Mouse (Mus musculus) forebrain, embryonic 15.5 days (tissue): ENCODE data around the gene Cfap161. TPM values are rescaled to one million over a fixed set of nuclear protein-coding genes. Genes with fewer than 3 reads are reported as not detected.

Source experiments
- ATAC-seq: fragments of 200-750 bp; cut with Nextera tagmentation; replicated peaks from 2 replicates; pipeline ENCODE4 v1.8.0; 2017; ENCODE audit warnings: mild to moderate bottlenecking, moderate TSS enrichment, moderate library complexity
- H3K27ac ChIP-seq: fragments of 300-500 bp; sonication (generic); replicated peaks from 2 replicates; pipeline ENCODE4 v1.5.1; 2015; ENCODE audit warnings: mild to moderate bottlenecking, inconsistent platforms
- H3K27me3 ChIP-seq: fragments of 300-500 bp; sonication (generic); 2 replicates; pipeline ENCODE4 v1.6.1; 2015; ENCODE audit warnings: inconsistent platforms
- H3K36me3 ChIP-seq: fragments of 300-500 bp; sonication (generic); 2 replicates; pipeline ENCODE4 v1.6.1; 2015; ENCODE audit warnings: mild to moderate bottlenecking, inconsistent platforms
- H3K4me1 ChIP-seq: fragments of 300-500 bp; sonication (generic); 2 replicates; pipeline ENCODE4 v1.6.1; 2015; ENCODE audit warnings: inconsistent platforms
- H3K4me2 ChIP-seq: fragments of 300-500 bp; sonication (generic); replicated peaks from 2 replicates; pipeline ENCODE4 v1.6.1; 2015; ENCODE audit warnings: mild to moderate bottlenecking, inconsistent platforms
- H3K4me3 ChIP-seq: fragments of 300-500 bp; sonication (generic); 2 replicates; pipeline ENCODE4 v1.5.1; 2015; ENCODE audit warnings: mild to moderate bottlenecking, inconsistent platforms
- H3K9ac ChIP-seq: fragments of 300-500 bp; sonication (generic); replicated peaks from 2 replicates; pipeline ENCODE4 v1.6.1; 2015; ENCODE audit warnings: mild to moderate bottlenecking, inconsistent platforms
- H3K9me3 ChIP-seq: fragments of 300-500 bp; sonication (generic); 2 replicates; pipeline ENCODE4 v1.6.1; 2016; ENCODE audit warnings: inconsistent platforms
- WGBS: fragments of 180-500 bp; shearing (Covaris S2); methylation state at CpG from one replicate; pipeline ENCODE4 v1.1.7; 2015; ENCODE audit warnings: mixed read lengths; 5-methylcytosine and 5-hydroxymethylcytosine counted together
- polyA plus RNA-seq: library from polyadenylated mRNA; unstranded; fragments of >200 nt; fragmentation: Nextera tagmentation; extraction: Ambion mirVana; gene quantifications from 2 replicates; pipeline ENCODE4 v1.2.1, GENCODE M21; 2015

Cfap161 gene
- polyA plus RNA-seq, 1 experiment from 2014 or later = 1.5 TPM

- H3K4me3 ChIP-seq = no peak overlapping the region
- 92% methylated on average over 6 of the region's 6 CpGs for WGBS
- H3K9me3 ChIP-seq = no peaks in the 10 kb centered on the region
- no peaks in the 10 kb centered on the region for H3K27me3 ChIP-seq
- no peaks in the 10 kb centered on the region for H3K4me1 ChIP-seq
- no peak for ATAC-seq
- H3K36me3 ChIP-seq = no peaks in the 10 kb centered on the region
- no peak overlapping the region for H3K4me2 ChIP-seq
- no peak overlapping the region for H3K9ac ChIP-seq
- no peak overlapping the region for H3K27ac ChIP-seq
Observed at GRCm38 (mm10) chr7:83736341-83737115, 58.2 kb downstream of the Cfap161 start.

DNA sequence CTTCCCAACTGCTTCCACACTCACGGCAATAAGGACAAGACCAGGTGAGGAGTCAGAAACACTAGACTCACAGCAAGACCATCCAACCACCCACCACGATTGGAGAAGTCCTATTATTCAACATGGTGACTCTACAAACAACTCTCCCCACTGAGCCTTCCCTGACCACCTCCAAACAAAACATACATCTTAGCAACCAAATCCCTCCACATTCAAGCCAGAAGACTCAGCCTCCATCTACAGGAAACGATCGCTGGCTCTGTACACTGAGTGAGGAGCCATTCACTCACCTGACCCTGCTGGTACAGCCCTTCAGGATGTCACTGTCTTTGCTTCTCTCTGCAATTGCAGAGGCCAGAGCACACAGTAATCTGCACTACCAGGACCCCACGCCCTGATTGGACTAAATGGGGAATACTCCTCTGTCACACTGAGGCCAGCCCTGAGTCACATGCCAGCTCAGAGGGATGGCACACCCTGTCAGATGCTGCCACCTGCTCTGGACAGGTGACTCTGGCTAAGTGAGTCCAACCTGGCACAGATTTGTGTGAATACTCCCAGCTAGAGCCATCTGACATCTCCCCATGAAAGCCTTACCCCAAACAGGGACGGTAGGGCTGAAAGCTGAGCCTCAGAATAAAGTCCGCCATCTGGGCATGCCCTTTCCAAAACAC lies 59.4 kb downstream of the Cfap161 start:
- WGBS = 89% methylated on average over 7 of the region's 7 CpGs
- H3K4me1 ChIP-seq = no peaks in the 10 kb centered on the region
- no peaks in the 10 kb centered on the region for H3K36me3 ChIP-seq
- H3K4me3 ChIP-seq = no peak overlapping the region
- H3K4me2 ChIP-seq = no peak overlapping the region
- H3K27ac ChIP-seq = no peak overlapping the region
- H3K9ac ChIP-seq = no peak overlapping the region
- ATAC-seq = no peak
- H3K27me3 ChIP-seq = no peaks in the 10 kb centered on the region
- H3K9me3 ChIP-seq = no peaks in the 10 kb centered on the region

- H3K9me3 ChIP-seq = no peaks in the 10 kb centered on the region
- H3K27me3 ChIP-seq = no peaks in the 10 kb centered on the region
- H3K9ac ChIP-seq = no peak overlapping the region
- H3K4me3 ChIP-seq = no peak overlapping the region
- no peak overlapping the region for H3K27ac ChIP-seq
- H3K4me1 ChIP-seq = no peaks in the 10 kb centered on the region
- H3K4me2 ChIP-seq = no peak overlapping the region
- H3K36me3 ChIP-seq = no peaks in the 10 kb centered on the region
- 61% methylated on average over 6 of the region's 6 CpGs for WGBS
- no peak for ATAC-seq
Observed at GRCm38 (mm10) chr7:83734671-83735082, 60.0 kb downstream of the Cfap161 start.

DNA sequence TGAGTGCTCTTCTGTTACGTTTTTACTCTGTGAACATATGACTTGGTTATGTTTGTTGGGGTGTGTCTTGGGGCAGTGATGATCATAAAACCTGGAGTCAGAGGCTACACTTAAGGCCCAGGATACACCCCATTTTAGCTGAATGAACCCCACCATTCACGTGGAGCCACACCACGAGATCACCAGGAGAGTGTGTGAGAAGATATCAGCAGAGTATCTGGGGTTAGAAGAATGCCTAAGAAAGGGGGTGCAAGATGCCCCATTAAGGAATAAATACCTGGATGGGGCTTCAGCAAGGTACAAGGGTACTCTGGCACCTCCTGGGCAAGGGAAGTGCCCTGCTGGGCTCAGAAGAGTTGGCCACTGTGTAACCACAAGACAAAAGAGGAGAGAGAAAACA lies 60.4 kb downstream of the Cfap161 start:
- Histone ChIP-seq H3K4me3 (no peak overlapping the region), H3K27ac (no peak overlapping the region), H3K4me1 (no peaks in the 10 kb centered on the region), H3K9ac (no peak overlapping the region), H3K4me2 (no peak overlapping the region), H3K27me3 (no peaks in the 10 kb centered on the region), H3K36me3 (no peaks in the 10 kb centered on the region), H3K9me3 (no peaks in the 10 kb centered on the region)
- 96% methylated on average over 3 of the region's 3 CpGs for WGBS
- no peak for ATAC-seq

DNA sequence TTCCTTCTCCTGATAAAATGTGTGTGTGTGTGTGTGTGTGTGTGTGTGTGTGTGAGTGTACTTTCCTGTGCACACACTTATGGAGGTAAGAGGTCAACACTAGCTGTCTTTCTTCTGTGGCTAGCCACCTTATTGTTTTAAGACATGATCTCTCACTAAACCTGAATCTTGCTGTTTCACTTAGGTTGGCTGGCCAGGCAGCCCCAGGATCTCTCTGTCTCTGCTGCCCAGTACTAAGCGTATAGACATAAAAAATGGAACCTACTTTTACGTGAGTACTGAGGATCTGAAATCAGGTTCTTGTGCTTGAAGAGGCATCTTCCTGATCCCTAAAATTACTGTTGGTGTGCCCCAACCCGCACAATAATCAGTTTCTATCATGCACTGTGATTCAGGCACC lies 61.9 kb downstream of the Cfap161 start:
- no peaks in the 10 kb centered on the region for H3K27me3 ChIP-seq
- no peaks in the 10 kb centered on the region for H3K9me3 ChIP-seq
- no peak for ATAC-seq
- WGBS = 97% methylated on average over 3 of the region's 3 CpGs
- H3K4me2 ChIP-seq = no peak overlapping the region
- no peak overlapping the region for H3K27ac ChIP-seq
- H3K9ac ChIP-seq = no peak overlapping the region
- H3K4me1 ChIP-seq = no peaks in the 10 kb centered on the region
- no peaks in the 10 kb centered on the region for H3K36me3 ChIP-seq
- H3K4me3 ChIP-seq = no peak overlapping the region

GRCm38 (mm10) chr7:83731961-83732666 lies 62.6 kb downstream of the Cfap161 start:
- 81% methylated on average over 15 of the region's 15 CpGs for WGBS
- no peak for ATAC-seq

GRCm38 (mm10) chr7:83731297-83731696 lies 63.4 kb downstream of the Cfap161 start:
- 86% methylated on average over 6 of the region's 6 CpGs for WGBS
- H3K9me3 ChIP-seq = no peaks in the 10 kb centered on the region
- H3K27ac ChIP-seq = no peak overlapping the region
- no peaks in the 10 kb centered on the region for H3K4me1 ChIP-seq
- H3K9ac ChIP-seq = no peak overlapping the region
- no peak overlapping the region for H3K4me3 ChIP-seq
- no peak for ATAC-seq
- no peak overlapping the region for H3K4me2 ChIP-seq
- H3K36me3 ChIP-seq = no peaks in the 10 kb centered on the region
- H3K27me3 ChIP-seq = no peaks in the 10 kb centered on the region

More at GRCm38 (mm10) chr7:83731961-83732666, 62.6 kb downstream of the Cfap161 start:
- Histone ChIP-seq H3K4me1 (no peaks in the 10 kb centered on the region), H3K36me3 (no peaks in the 10 kb centered on the region), H3K4me2 (no peak overlapping the region), H3K27ac (no peak overlapping the region), H3K9me3 (no peaks in the 10 kb centered on the region), H3K9ac (no peak overlapping the region), H3K4me3 (no peak overlapping the region), H3K27me3 (no peaks in the 10 kb centered on the region)

DNA sequence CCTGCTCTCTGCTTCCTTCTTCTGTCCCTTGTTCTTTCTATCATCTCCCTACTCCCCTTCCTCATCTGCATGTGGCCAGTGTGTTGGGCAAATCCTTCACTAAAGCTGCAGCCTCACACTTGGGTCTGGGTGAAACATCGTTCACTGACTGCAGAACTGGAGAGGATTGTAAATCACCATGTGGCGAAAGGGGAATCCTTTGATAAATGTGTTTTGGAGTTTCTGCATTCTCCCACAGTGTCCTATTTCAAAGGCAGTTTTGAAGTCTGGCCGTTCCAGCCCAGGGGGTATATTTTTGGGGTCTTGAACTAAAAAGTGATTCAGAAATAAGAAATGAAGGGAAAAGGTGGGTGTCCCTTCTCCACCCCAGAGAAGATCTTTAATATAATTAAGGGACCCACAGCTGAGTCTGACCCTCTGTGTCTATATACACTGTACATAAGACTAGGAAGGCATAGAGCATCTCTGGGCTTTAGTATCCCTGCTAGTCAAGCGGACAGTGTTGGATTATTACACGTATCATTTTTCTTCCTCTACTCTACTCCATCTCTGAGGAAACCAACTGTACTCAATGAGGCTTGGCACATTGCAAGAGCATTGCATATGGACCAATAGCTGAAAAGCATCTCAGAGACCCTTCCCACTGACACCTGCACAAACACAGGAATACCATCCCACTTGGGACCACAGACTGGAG lies 67.6 kb downstream of the Cfap161 start:
- Histone ChIP-seq H3K4me1 (no peaks in the 10 kb centered on the region), H3K4me2 (no peak overlapping the region), H3K4me3 (no peak overlapping the region), H3K9ac (no peak overlapping the region), H3K9me3 (no peaks in the 10 kb centered on the region), H3K27me3 (no peaks in the 10 kb centered on the region), H3K27ac (no peak overlapping the region), H3K36me3 (no peaks in the 10 kb centered on the region)
- no peak for ATAC-seq
- WGBS = 79% methylated on average over 5 of the region's 5 CpGs

- Histone ChIP-seq H3K9me3 (no peaks in the 10 kb centered on the region), H3K9ac (no peak overlapping the region), H3K27me3 (no peaks in the 10 kb centered on the region), H3K36me3 (no peaks in the 10 kb centered on the region), H3K27ac (no peak overlapping the region), H3K4me1 (no peaks in the 10 kb centered on the region), H3K4me2 (no peak overlapping the region), H3K4me3 (no peak overlapping the region)
- no peak for ATAC-seq
Observed at GRCm38 (mm10) chr7:83725801-83726200, 68.9 kb downstream of the Cfap161 start.

GRCm38 (mm10) chr7:83724541-83724940 lies 70.1 kb downstream of the Cfap161 start:
- Histone ChIP-seq H3K27ac (no peak overlapping the region), H3K27me3 (no peaks in the 10 kb centered on the region), H3K4me1 (no peaks in the 10 kb centered on the region), H3K9me3 (no peaks in the 10 kb centered on the region), H3K9ac (no peak overlapping the region), H3K4me3 (no peak overlapping the region), H3K4me2 (no peak overlapping the region), H3K36me3 (no peaks in the 10 kb centered on the region)
- whole genome bisulfite sequencing = 78% methylated on average over 2 of the region's 2 CpGs
- no peak for ATAC-seq
